Mouse (Mus musculus): Measurements from ENCODE around the gene Prim2. TPM values are rescaled to one million over a fixed set of nuclear protein-coding genes. Genes with fewer than 3 reads are reported as not detected.

The Prim2 gene
- total RNA-seq, 2 experiments from 2014 or later, result 7.2 to 8.6 TPM

DNA sequence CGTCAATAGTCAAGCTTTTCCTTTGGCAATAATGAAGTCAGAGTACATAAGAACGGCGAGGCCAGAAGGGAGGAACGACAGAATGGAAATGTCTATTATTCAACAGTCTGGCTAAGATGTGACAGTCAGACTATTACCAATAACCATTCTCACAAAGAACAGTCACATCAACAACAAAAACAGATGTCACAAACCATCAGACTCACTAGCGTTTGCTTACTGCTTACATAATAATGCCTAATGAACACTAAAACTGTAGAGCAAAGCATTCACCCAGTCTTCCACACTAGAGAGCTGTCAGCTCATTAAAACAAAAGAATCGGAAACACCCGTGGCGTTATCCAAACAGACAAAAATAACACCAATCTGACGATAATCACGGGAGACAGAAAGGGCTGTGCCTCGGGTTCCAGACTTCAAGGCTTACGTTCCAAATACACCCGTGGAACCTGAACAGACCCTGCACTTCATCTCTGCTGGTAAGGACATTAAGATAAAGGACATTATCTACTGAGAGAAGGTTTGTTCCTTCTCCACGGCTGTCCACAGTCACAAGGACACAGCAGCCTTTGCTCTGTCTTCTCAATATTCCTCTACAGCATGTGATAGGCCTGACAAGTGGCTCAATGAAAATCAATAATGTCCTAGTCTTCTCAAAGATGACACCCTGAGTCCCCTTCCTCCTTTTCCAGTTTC lies 59.4 kb downstream of the Prim2 start:
- DNase-seq (ENCODE audit: low spot score in 2 of 2), result no peak

DNA sequence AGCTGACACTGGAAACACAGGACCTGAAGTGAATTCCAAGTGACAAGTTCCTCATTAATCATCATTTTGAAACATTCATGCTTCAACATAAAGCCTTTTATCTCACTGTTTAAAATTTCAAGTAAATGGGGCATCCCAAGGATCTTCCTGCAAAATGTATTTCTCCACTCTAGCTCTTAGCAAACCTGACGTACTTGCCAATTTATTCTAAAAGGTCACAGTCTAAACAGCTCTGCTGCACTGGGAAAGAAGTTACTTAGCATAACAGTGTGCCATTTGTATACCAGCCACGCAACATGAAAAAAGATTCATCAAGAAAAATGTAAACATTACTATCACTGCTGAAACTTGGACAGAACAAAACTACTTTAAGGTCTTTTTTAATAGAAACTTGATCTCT lies 61.5 kb downstream of the Prim2 start:
- DNase-seq (ENCODE audit: low spot score in 2 of 2), result no peak

DNA sequence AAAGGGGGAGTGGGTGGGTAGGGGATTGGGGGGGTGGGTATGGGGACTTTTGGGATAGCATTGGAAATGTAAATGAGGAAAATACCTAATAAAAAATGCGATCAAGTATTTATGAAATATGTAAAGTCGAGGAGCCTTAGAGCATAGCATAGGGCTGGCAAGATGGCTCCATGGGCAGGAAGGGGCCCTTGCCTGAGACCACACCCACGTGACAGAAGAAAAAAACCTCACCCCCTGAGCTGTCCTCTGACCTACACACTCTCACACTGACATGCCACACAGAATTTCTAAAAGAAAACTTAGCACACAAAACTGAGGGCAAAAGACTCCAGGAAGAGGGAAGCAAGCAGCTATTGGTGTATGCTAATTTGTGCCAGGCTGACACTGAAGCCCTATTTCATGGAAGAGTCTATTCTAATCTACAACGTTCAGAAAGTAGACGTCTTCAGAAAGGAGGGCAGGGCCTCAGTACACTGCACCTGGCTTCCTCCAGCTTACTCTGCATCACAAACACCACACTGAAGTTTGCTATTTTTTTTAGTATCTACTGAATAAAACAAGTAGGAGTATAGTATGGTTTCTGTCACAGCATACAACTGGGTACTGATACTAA lies 65.4 kb downstream of the Prim2 start:
- DNase-seq (ENCODE audit: low spot score in 2 of 2), result no peak

DNA sequence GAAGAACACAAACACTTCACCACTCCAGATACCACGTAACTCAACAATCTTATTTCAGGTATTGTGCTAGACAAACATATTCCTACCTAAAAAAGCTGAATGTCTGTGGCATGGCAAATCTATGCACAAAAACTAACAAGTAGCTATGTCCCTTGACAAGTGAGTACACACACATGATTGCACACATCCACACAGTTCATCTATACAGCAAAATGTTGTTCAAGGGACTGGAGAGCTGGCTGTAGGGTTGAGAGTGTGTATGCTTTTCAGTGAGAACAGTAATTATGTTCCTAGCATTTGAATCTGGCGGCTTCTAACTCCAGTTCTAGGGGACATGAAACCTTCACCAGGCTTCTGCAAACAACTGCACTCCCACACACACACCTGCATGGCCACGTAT lies 69.9 kb downstream of the Prim2 start:
- DNase-seq (ENCODE audit: low spot score in 2 of 2), result no peak

DNA sequence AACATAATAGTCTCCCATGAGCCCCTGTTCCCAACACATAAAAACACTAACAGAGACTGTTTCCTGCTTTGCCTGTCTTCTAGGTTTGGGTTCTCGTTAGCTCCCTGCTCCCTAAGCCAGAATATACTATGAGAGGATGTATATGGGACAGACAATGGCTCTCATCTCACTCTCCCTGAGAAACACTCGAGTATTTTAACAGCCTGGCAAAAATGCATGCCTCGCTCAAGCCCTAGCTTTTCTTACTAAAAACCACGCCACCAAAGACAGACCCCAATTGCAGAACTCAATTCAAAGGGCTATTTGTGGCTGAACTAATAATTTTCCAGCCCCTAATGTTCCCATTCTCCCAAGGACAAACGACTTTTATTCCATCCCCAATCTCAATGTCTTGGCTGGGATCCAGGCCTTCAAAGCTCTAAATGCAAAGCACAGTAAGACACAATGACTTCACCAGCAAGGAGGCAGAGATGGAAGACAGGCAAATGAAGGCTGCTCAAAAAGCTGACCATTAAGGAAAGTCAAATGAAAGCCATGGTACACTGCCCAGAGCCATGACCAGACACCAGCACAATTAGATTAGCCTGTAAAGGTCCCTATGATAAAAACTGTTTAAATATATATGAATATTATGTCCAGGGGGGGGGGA lies 70.5 kb downstream of the Prim2 start:
- DNase-seq (ENCODE audit: low spot score in 2 of 2), result no peak

DNA sequence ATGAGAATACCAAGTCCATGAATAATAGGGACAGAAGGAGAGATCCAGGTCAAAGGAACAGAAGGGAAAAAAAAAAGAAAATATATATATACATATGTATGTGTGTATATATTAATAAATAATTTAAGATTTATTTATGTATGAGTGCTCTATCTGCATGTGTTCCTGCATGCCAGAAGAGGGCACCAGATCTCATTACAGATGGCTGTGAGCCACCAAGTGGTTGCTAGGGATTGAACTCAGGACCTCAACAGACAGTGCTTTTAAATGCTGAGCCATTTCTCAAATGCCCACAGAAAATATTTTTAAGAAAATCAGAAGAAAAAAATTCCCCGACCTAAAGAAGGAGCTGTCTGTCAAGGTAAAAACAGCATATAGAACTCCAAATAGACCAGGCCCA lies 72.6 kb downstream of the Prim2 start:
- DNase-seq (ENCODE audit: low spot score in 2 of 2), result no peak

DNA sequence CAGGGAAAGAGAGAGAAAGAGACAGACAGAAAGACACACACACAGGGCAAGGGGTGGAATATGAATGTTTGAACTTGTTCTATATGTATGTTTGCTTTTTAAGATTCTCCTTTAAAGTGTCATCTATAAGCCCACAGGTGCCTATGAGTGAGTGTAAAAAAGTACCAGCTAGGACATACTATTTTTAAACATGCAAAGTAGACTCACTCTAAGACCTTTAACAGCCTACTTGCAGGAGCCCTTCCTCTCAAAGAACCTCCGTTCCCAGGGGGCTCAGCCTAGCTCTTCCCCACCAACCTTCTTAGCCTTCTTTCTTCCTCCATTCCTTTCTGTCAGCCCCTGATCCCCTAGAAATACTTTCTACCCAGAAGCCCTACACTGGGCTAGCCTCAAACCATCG lies 73.7 kb downstream of the Prim2 start:
- DNase-seq (ENCODE audit: low spot score in 2 of 2), result no peak

DNA sequence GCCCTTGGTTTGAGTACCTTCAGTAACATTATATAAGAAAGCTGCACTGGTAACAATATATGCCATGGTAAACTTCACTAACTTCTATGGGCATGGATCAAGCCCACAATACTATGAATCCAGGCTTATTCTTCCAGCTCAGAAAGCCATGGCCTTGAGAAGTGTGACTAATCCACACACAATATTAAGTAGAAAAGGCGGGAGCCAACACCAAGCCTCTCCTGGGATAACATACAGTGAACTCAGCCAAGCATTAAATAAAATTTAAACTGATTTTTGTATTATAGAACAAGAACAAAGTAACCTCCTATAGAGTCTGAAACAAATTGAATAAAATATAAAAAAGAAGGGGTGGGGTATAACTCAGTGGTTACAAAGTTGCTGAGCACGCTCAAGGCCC lies 74.6 kb downstream of the Prim2 start:
- no peak for DNase-seq (ENCODE audit: low spot score in 2 of 2)

DNA sequence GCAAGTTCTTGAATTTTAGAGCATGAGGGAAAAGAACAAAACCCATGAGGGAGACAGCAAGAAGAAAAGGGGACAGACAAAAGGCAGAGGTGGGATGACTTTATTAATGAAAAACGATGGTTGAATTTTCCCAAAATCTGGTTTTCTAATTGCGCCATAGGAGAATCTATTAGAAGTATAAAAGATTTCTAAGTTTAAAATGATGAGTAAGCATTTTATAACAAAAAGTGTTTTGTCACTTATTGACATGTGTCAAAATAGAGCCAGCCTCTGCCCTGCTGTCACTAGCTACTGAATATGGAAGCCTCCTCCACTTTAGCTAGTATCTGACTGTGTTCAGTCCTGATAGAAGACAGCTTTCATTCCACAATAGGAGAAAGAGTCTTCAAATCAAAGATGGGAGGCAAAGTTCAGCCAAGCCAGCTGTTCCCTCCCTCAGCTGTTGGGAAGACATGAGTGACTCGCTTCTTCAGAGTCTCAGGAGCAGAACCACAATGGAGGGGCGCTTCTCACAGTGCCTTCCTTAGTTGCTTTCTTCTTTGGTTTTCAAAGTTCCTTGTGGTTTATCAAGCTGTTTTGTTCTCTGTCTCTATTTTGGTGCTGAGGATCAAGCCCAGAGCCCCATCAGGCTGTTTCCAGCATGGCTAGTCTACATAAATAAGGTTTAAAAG lies 75.7 kb downstream of the Prim2 start:
- DNase-seq (ENCODE audit: low spot score in 2 of 2), result no peak

DNA sequence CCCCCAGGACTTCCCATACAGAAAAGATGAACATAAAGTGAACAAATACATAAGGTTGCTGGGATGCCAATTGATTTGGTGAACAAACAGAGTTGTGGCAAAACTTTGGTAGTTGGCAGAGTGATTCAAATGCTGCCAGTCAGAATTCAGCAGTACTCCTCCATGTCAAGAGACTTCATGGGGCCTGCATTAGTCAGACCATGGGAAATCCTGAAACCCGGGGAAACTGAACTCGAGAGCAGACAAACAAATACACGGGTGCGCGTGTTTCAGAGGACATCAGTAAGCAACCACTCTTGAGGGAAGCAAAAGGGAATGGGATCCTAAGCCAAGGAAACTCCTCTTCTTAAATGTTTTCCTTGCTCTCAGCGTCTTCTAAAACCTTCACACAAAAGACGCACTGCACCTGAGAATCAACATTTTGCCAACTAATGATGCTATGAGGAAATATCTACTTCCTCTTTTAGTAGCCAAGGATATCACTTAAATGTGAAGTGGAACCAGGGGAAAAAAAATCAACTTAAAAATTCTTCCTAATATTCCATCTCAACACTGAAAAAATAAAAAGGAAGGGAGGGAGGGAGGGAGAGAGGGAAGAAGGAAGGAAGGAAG lies 77.5 kb downstream of the Prim2 start:
- no peak for DNase-seq (ENCODE audit: low spot score in 2 of 2)

DNA sequence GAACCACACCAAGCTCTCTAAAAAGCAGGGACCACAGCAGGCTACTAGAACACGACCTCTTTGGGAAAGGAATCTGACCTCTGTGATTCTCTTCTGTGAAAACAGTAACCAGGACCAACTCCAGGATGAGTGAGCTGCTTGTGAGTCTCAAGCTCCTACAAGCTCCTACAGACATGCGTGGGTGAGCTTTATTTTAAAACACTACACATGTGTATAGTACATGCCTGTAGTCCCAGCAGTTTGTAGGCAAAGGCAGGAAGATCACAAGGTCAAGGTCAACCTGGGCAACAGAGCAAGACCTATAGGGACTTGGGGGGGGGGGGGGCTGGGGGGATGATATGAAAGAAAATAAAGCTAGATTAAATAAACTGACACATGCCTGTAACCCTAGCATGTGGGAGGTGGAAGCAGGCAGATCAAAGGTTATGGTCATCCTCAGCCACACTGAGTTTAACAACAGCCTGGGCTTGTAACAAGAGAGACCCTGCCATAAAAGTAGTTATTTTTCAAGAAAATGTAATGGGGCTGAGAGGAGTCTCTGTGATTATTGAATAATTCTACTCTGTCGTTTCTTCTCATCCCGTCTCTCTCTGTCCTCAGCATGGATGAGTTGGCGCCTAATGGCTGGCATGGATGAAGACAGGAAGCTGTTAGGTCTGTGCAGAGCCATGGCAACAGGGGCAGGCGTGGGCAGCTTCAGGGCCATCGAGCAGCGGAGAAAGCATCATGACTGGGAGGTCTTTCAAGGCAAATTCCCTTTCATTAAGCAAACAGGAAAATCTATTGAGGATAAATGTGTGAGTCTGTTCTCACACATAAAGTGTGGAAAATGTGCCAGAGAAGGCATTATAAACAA lies 78.8 kb downstream of the Prim2 start:
- DNase-seq (ENCODE audit: low spot score in 2 of 2), result peak in 1 of 2 experiments; percentile 30

DNA sequence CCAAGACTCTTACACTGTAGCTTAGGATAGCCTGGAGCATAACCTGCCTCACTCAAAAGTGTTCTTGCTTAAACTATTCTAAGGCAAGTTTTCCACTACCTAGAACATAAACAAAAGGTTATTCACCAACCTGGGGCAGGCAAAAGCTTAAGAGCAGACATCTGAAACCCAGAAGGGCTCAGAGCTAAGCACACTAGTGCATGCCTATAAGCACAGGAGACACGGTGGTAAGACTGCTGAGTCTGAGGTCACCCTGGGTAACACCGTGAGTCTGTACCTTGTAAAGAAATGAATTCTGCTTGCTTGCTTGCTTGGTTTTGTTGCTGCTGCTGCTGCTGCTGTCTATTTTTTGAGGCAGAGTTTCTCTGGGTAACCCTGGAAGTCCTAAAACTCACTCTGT lies 80.1 kb downstream of the Prim2 start:
- DNase-seq (ENCODE audit: low spot score in 2 of 2), result no peak

DNA sequence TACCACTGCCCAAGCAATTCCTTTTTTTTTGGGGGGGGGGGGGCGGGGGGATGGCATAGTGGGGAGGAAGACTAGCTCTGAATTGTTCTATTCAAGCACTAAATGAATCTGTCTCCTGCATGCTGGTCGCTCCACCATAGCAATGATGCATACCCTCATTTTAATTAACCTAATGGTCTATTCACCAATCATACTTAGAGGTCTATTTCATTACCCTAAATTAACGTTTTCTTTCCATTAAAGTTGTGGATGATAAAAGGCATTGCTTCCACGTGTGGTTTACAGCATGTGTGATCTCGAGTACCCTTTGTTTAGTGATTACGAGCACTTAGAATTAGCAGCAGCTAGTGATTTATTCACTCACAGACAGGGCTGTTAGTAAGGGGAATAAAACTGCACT lies 81.0 kb downstream of the Prim2 start:
- DNase-seq (ENCODE audit: low spot score in 2 of 2), result no peak

DNA sequence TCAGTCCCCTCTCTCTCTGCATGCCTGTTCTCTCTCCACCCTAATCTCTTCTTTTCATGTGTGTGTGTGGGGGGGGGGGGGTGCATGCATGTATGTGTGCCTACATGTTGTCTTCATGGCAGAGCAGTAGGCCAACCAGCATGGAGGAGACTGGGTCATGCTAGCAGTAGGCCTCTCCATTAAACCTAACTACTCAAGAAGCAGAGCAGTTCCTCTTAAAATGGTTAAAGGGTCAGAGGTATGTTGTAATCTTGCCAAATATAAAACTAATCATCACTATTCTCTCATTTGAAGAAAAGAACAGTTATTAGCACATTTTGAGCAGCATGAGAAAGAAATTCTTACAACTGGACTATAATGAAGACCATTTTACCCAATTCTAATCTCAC lies 85.0 kb downstream of the Prim2 start:
- no peak for DNase-seq (ENCODE audit: low spot score in 2 of 2)

DNA sequence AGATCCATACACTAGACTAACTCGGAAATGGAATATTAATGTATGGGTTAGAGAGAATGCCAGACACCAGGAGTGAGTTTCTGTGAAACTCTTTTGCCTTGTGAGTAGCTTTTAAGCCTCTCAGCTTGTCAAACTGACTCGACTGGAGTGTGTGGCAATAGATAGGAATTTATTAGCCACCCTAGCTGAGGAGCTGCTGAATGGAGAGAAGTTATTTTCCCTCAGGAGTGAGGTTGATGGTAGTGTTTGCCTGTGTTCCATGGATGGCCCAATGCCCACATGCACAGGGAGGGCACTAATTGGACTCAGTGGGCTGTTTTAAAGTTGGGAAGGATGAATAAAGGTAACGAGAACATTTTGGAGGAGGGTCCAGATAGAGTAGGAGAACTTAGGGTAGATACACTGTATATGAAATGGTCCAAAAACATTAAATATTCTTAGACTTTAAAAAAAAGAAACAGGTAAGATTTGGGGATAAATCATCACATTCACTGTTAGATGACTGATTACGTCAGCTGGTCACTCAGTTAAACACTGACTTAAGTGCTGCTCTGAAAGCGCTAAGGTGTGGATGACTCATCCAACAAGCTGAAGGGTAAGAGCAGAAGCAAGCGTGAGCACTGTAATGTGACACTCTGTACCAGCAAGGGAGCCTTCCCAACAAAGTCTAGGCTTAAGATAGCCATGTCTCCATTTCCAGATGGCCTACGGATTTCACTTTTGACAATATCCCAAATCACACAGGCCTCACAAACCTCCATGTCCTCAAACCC lies 85.6 kb downstream of the Prim2 start:
- DNase-seq (ENCODE audit: low spot score in 2 of 2), result no peak

DNA sequence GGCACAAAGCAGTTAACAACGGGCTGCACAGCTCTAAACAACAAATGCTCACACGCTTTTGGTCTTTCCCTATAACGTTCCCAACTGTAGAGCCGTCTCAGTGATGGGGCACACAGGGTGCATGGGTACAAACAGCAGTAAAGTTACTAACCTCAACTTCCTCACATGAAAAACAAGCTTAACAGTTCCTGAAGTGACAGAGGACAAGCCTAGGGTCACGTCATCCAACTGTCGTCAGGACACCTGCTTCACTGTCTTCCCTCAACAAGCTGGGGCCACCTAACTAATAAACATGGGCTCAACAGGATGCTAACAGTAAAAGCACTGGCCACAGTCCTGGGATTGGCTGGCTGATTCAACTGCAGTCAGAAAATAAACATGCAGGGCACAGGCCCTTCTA lies 91.0 kb downstream of the Prim2 start:
- no peak for DNase-seq (ENCODE audit: low spot score in 2 of 2)

DNA sequence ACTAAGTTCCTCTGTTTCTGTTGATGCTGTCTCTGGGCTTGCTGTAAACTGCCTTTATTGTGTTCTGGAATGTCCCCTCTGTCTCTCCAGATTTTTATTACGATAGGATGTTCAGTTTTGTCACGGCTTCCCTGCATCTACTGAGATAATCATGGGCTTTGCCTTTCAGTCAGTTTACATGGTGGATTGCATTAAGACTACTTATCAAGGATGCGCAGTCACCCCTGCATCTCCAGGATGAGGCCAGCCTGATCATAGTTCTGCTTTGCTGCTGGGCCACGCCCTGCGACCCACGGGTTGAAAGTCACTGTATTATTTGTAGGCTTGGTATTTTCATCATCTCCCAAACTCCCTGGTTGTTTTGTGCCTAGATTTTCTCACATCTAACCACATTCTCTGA lies 95.1 kb downstream of the Prim2 start:
- no peak for DNase-seq (ENCODE audit: low spot score in 2 of 2)

DNA sequence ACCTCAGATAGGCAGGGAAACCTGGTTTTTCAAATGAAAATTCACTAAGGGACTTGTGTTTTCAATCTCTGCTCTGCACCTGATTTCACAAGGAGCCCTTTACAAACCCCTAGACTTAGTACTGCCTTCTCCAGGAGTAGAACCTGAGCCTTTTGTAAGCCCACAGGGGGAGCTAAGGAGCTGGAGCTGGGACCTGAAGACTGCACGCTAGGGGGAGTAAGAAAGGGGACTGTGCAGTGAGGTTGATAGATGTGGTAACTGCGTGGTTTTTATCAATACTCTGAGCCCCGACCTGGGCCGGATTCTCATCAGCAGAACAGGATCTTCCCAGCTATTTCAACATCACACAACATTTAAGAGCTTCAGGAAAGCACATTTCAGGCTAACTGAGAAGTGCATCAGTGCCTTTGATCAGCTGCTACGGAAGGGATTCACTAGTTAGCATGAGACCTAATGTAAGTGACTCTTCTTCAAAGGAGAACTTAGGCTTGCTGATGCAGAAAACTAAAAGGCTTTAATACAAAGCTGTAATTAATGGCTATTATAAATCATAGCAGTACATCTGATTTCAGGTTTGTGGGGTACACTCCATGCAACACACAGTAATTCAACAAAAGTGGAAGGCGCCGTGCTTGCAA lies 103.7 kb downstream of the Prim2 start:
- no peak for DNase-seq (ENCODE audit: low spot score in 2 of 2)

DNA sequence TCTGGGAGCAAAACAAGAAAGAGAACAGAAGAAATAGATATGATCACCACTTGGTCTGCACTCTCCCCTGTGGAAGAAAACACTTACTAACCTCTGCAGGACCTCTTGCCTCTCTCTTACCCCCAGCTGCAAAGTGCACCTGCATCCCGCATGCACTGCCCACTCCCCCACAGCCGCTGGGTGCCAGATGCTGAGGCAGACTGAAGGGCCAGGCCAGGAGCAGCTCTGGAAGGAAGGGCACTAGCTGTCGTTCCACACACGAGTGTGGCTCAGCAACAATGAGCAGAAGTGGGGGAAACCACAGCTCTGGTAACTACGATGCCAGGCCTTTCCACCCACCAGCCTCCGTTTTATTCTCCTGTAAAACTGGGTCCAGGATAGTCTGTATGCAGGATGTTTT lies 105.6 kb downstream of the Prim2 start:
- no peak for DNase-seq (ENCODE audit: low spot score in 2 of 2)

DNA sequence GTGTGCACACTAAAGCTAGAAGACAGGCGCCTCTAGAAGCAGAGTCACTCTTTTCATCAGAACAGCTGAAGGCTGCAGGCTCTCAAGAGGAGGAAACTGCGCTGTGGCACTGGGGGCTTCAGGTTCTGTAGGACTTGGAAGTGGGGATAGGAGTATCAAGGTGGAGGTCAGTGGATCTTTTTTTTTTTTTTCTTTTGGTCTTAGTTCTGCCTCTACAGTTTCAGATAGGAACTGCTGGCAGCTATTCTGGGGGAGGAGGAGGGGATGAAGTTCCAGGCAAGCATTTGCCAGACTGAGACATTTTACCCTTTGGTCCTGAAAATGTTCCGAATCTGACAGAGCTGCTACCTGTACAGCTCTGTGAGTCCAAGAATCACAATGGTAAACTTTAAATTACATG lies 106.0 kb downstream of the Prim2 start:
- DNase-seq (ENCODE audit: low spot score in 2 of 2), result no peak

All from layer of hippocampus, postnatal 10 days (tissue).